Mouse (Mus musculus) forebrain, embryonic 12.5 days (tissue): ENCODE data around the gene Ccdc38. TPM values are rescaled to one million over a fixed set of nuclear protein-coding genes. Genes with fewer than 3 reads are reported as not detected.

Source experiments
- ATAC-seq: fragments of 200-750 bp; cut with Nextera tagmentation; 2 replicates; pipeline ENCODE4 v1.8.0; 2017; ENCODE audit warnings: moderate TSS enrichment; ENCODE audit not compliant: low FRiP score
- H3K27ac ChIP-seq: fragments of 300-500 bp; sonication (generic); 2 replicates; pipeline ENCODE4 v1.5.1; 2016; ENCODE audit warnings: mild to moderate bottlenecking
- H3K27me3 ChIP-seq: fragments of 300-500 bp; sonication (generic); 2 replicates; pipeline ENCODE4 v1.6.1; 2016; ENCODE audit warnings: mild to moderate bottlenecking
- H3K36me3 ChIP-seq: fragments of 300-500 bp; sonication (generic); replicated peaks from 2 replicates; pipeline ENCODE4 v1.6.1; 2016; ENCODE audit warnings: mild to moderate bottlenecking
- H3K4me1 ChIP-seq: fragments of 300-500 bp; sonication (generic); 2 replicates; pipeline ENCODE4 v1.6.1; 2016
- H3K4me2 ChIP-seq: fragments of 300-500 bp; sonication (generic); 2 replicates; pipeline ENCODE4 v1.6.1; 2016; ENCODE audit warnings: mild to moderate bottlenecking, moderate library complexity
- H3K4me3 ChIP-seq: fragments of 300-500 bp; sonication (generic); replicated peaks from 2 replicates; pipeline ENCODE4 v1.5.1; 2016; ENCODE audit warnings: mild to moderate bottlenecking
- H3K9ac ChIP-seq: fragments of 300-500 bp; sonication (generic); 2 replicates; pipeline ENCODE4 v1.6.1; 2016; ENCODE audit warnings: mild to moderate bottlenecking
- H3K9me3 ChIP-seq: fragments of 300-500 bp; sonication (generic); 2 replicates; pipeline ENCODE4 v1.6.1; 2016
- whole genome bisulfite sequencing: fragments of 180-500 bp; shearing (Covaris S2); methylation state at CpG from one replicate; pipeline ENCODE4 v1.1.7; 2016; 5-methylcytosine and 5-hydroxymethylcytosine counted together
- polyA plus RNA-seq: library from polyadenylated mRNA; unstranded; fragments of >200 nt; fragmentation: Nextera tagmentation; extraction: Ambion mirVana; gene quantifications from 2 replicates; pipeline ENCODE4 v1.2.1, GENCODE M21; 2016

Ccdc38 gene
- polyA plus RNA-seq, 1 experiment from 2014 or later, result 0.72 TPM

DNA sequence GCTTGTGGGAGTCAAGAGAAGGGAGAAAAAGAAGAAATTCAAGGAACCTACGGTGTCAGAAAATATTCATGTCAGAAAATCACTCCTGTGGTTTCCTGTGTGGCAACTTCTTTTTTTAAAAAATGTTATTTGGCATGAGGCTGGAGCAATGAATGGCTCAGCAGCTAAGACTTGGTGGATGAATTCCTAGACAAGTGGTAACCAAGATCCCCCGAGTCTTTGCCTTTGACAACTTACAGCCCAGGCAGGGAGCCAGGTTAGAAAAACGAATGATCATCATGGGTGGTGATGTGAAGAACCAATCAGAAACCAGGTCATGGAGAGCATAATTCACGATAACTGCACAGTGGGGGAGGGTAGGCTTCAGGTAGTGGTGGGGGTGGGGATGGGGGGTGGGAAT is 19.4 kb upstream of the Ccdc38 start:
- 77% methylated on average over 4 of the region's 4 CpGs for WGBS
- H3K27me3 ChIP-seq, result no peaks in the 10 kb centered on the region
- H3K4me1 ChIP-seq, result no peaks in the 10 kb centered on the region
- ATAC-seq, result no peak
- H3K4me2 ChIP-seq, result no peak overlapping the region
- H3K9ac ChIP-seq, result no peak overlapping the region
- H3K9me3 ChIP-seq, result no peaks in the 10 kb centered on the region
- H3K27ac ChIP-seq, result no peak overlapping the region
- no peak overlapping the region for H3K4me3 ChIP-seq
- no peaks in the 10 kb centered on the region for H3K36me3 ChIP-seq

DNA sequence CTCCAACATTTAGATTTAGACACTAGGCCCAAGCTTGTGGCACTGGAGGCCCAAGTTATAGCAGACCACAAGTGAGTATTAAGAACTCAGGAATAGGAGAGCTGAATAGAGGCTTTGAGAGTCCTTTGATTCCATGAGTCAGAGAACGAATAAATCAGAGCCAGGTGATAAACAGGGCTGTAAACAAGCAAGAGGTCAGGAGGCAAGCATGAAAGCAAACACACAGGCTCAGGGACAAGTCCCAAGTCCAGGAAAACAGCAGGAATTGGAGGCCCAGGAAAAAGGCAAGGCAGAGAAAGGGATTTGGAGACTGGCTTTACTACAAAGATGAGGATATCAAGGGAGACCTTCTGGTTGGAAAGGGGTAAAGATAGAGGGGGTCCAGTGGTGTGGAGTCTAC is 15.1 kb upstream of the Ccdc38 start:
- H3K36me3 ChIP-seq, result no peaks in the 10 kb centered on the region
- 83% methylated on average over 1 of the region's 1 CpGs for WGBS
- no peaks in the 10 kb centered on the region for H3K4me1 ChIP-seq
- H3K9me3 ChIP-seq, result no peaks in the 10 kb centered on the region
- no peak overlapping the region for H3K4me2 ChIP-seq
- no peak overlapping the region for H3K9ac ChIP-seq
- no peaks in the 10 kb centered on the region for H3K27me3 ChIP-seq
- ATAC-seq, result no peak
- H3K4me3 ChIP-seq, result no peak overlapping the region
- no peak overlapping the region for H3K27ac ChIP-seq

DNA sequence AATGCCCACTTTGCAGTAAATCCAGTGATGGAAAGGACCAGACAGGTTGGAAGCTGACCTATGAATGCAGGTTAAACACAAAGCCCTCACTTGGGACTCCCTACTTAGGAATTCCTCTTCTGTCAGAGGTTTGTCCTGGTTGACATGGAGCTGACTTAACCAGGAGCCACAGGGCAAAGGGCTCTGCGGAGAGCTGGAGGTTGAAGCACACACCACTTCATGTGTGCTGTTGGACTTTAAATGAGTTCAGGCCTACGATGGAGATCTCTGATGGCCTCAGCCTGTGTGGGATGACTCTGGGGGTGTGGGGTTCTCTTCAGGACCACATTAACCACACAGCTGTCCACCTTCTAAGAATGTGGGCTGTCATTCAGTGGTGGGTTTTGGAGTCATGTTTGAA is 2.1 kb upstream of the Ccdc38 start:
- no peak overlapping the region for H3K4me2 ChIP-seq
- H3K4me1 ChIP-seq, result peaks cover 15% of the 10 kb centered on the region
- H3K27me3 ChIP-seq, result peaks cover 30% of the 10 kb centered on the region
- no peaks in the 10 kb centered on the region for H3K9me3 ChIP-seq
- H3K36me3 ChIP-seq, result no peaks in the 10 kb centered on the region
- no peak overlapping the region for H3K27ac ChIP-seq
- no peak overlapping the region for H3K4me3 ChIP-seq
- WGBS, result 95% methylated on average over 2 of the region's 2 CpGs
- H3K9ac ChIP-seq, result no peak overlapping the region
- no peak for ATAC-seq

DNA sequence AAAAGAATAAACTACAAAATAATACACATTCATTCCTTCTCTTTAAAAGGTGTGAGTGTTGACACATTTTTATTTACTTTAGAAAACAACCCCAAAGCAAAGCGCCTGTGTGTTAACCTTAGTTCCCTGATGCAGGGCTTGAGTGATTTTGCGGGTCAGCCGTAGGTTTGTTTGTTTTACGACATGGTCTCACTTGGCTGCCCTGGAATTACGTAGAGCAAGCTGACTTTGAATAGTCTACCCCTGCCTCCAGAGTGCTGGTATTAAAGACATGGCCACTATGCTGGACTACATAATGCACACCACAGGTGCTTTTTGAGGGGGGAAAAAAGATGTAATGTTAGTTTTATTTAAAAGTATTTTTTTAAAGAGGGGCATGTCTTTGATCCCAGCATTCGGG is 1.6 kb upstream of the Ccdc38 start:
- Histone ChIP-seq H3K4me3 (no peak overlapping the region), H3K9me3 (no peaks in the 10 kb centered on the region), H3K4me1 (peaks cover 15% of the 10 kb centered on the region), H3K9ac (no peak overlapping the region), H3K27ac (no peak overlapping the region), H3K36me3 (no peaks in the 10 kb centered on the region), H3K27me3 (peaks cover 30% of the 10 kb centered on the region), H3K4me2 (no peak overlapping the region)
- no peak for ATAC-seq
- WGBS, result 77% methylated on average over 6 of the region's 6 CpGs

DNA sequence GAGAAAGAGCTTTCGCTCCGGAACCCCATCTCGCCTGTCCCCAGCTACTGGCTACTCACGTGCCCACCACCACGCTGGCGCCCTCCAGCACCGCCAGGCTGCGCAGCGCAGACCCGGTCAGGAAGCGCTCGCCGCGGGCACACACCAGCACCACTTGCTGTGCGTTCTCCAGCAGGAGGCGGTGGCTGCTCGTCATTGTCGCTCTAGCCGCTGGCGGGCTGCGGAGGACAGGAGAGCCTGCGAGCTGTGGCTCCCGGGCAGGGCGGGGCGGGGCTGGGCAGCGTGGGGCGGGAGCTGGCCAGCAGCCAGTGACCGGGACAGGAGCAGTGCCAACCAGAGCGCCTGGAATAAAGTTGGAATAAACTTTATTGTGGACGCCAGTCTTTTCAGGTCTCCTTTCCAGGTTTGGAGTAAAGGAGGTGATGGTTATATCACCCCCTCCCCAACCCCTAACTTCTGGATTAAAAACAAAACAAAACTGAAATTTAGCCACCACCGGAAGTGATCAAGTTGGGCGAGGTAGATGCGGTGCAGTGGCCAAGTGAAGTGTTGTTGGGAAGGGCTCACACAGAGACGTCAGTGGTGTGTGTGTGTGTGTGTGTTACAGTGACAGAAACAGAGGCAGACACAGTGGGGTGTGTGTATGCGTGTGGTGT is 529 bp upstream of the Ccdc38 start, which contains the start of gene Amdhd1:
Gene Amdhd1 (minus strand): TSS at position 259 of the 656 bp plus-strand sequence.
- Histone ChIP-seq H3K27me3 (peaks cover 23% of the 10 kb centered on the region), H3K4me2 (peak within 1 kb of the TSS; percentile 77), H3K36me3 (no peaks in the 10 kb centered on the region), H3K27ac (no peak within 1 kb of the TSS), H3K4me3 (peak within 1 kb of the TSS; percentile 40), H3K9me3 (no peaks in the 10 kb centered on the region), H3K4me1 (peaks cover 15% of the 10 kb centered on the region), H3K9ac (peak within 1 kb of the TSS; percentile 50)
- WGBS, result 5% methylated on average over 34 of the region's 35 CpGs
- ATAC-seq, result peak; percentile 93

DNA sequence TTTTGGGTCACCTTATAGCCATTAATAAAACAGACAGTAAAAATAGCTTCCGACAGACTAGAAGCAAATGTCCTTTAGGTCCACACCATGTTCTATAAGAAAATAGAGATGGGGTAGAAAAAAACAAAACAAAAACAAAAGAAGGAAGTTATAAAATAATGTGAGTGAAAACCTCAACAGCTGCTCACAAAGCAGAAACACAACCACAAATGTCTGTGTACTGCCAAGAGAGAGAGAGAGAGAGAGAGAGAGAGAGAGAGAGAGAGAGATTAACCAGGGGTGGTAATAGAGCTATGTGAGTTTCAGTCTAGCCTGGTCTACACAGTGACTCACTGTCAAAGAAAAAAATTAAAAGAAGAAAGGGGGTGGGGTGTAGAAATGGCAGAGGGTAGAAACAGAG is 1.2 kb downstream of the Ccdc38 start:
- Histone ChIP-seq H3K4me1 (peaks cover 15% of the 10 kb centered on the region), H3K36me3 (no peaks in the 10 kb centered on the region), H3K27me3 (peaks cover 11% of the 10 kb centered on the region), H3K9me3 (no peaks in the 10 kb centered on the region), H3K9ac (no peak overlapping the region), H3K27ac (no peak overlapping the region), H3K4me2 (no peak overlapping the region), H3K4me3 (no peak overlapping the region)
- WGBS, result 83% methylated on average over 1 of the region's 1 CpGs
- no peak for ATAC-seq

DNA sequence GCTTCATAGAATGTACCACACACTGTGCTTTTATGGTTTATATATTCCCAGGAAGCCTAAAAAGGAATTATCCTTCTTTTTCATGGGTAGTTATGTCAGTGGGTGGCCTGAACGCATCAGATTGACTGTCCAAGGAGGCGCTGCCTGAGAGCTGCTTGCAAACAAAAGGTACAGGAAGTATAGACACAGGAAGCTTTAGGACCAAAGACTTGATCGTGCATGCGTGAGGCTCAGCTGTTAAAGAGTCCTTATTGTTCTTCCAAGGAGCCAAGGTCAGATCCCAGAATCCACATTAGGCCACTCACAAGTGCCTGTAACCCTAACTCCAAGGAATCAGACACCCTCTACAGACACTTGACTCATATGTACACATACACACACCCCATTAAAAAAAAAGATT is 1.9 kb downstream of the Ccdc38 start:
- H3K27me3 ChIP-seq, result peaks cover 10% of the 10 kb centered on the region; the same call in 1 of the 2 replicates
- no peak overlapping the region for H3K27ac ChIP-seq
- peaks cover 15% of the 10 kb centered on the region for H3K4me1 ChIP-seq
- no peak overlapping the region for H3K4me2 ChIP-seq
- H3K36me3 ChIP-seq, result no peaks in the 10 kb centered on the region
- no peak for ATAC-seq
- no peak overlapping the region for H3K4me3 ChIP-seq
- no peaks in the 10 kb centered on the region for H3K9me3 ChIP-seq
- WGBS, result 33% methylated on average over 4 of the region's 4 CpGs
- no peak overlapping the region for H3K9ac ChIP-seq

DNA sequence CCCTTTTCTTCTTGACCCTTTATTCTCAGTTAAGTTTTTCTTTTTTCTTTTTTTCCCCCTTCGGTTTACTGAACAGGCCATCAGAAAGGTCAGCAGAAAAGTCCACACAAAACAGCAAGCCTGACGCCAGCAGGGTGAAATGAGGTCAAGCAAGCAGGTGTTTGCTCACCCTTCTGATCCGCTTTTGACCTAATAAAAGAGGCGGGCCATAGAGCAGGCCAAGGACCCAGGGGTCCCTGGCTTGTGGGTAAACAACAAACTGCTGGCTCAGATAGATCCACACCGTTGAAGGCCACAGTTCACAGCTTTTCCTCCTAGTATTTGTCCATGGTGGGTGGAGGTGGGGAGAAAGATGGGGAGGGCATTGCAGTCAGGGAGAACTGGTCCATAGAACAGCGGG is 2.7 kb downstream of the Ccdc38 start:
- Histone ChIP-seq H3K36me3 (no peaks in the 10 kb centered on the region), H3K4me1 (peaks cover 15% of the 10 kb centered on the region), H3K27ac (no peak overlapping the region), H3K4me3 (no peak overlapping the region), H3K27me3 (0 out of 2 replicates have a peak, but pooled peaks cover 7% of the 10 kb centered on the region), H3K9me3 (no peaks in the 10 kb centered on the region), H3K9ac (no peak overlapping the region), H3K4me2 (no peak overlapping the region)
- WGBS, result 53% methylated on average over 6 of the region's 6 CpGs
- ATAC-seq, result no peak

DNA sequence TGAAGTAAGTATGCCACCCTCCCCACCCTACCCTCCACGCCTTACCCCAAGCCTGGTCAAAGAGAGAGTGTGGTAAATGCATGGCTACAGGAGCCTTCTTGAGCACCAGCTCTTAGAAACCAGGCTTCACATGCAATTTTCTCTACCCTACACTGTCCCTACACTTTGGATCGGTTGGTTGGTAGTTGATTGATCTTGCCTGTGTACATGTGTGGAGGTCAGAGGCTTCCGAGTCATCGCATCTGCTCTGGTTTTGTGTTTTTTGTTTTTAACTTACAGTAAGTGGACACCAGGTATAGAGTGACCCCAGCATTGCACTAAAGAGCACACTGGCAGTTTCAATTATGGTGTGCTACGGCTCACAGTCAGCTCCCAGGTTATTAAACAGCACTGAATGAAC is 3.7 kb downstream of the Ccdc38 start:
- no peak overlapping the region for H3K4me2 ChIP-seq
- peaks cover 15% of the 10 kb centered on the region for H3K4me1 ChIP-seq
- H3K36me3 ChIP-seq, result no peaks in the 10 kb centered on the region
- H3K9ac ChIP-seq, result no peak overlapping the region
- H3K4me3 ChIP-seq, result no peak overlapping the region
- H3K27ac ChIP-seq, result no peak overlapping the region
- no peaks in the 10 kb centered on the region for H3K9me3 ChIP-seq
- 89% methylated on average over 5 of the region's 5 CpGs for WGBS
- ATAC-seq, result no peak
- 0 out of 2 replicates have a peak, but pooled peaks cover 4% of the 10 kb centered on the region for H3K27me3 ChIP-seq

DNA sequence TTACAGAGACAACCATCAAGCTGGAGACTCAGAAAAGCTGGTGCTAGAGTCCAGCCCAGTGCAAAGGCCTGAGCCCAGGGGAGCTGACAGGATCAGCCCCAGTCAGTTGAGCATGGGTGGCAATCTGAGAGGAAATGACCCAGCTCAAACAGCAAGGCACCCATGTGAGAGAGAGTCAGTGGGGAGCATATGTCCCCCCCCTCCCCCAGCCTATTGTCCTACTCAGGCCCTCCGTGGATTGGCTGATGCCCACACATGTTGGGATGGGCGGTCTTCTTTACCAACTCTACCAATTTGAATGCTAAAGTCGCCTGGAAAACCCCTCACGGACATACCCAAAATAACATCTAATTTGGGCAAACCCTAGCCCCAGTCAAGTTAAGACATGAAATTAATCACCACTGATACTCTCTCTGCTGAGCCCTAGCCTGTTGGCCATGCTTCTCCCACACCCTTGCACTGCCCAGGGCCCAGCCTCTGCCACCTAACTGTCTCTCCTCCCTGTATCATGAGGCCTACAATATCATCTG is 7.4 kb downstream of the Ccdc38 start:
- Histone ChIP-seq H3K9ac (no peak overlapping the region), H3K9me3 (no peaks in the 10 kb centered on the region), H3K4me2 (no peak overlapping the region), H3K27me3 (no peaks in the 10 kb centered on the region), H3K27ac (no peak overlapping the region), H3K4me1 (no peaks in the 10 kb centered on the region), H3K36me3 (no peaks in the 10 kb centered on the region), H3K4me3 (no peak overlapping the region)
- 93% methylated on average over 4 of the region's 4 CpGs for WGBS
- no peak for ATAC-seq

DNA sequence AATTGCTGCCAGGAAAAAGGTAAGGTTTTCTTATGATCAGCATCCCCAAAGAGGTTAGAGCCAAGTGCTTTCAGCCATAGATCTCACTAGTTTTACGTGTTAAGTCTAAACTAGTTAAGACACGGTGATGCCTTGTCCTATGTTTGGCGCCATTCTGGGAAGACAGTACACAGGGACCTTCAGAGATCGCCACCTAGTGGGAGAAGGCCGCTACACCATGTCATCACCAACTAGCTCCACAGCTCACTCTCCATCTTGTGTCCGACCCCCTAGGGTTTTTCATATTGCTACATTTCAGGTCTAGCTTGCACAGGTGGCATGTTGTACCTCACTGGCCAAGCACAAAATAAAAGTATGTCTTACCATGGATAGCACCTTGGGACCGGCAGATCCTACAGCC is 8.6 kb downstream of the Ccdc38 start:
- no peak overlapping the region for H3K27ac ChIP-seq
- H3K4me2 ChIP-seq, result no peak overlapping the region
- no peak overlapping the region for H3K4me3 ChIP-seq
- no peaks in the 10 kb centered on the region for H3K36me3 ChIP-seq
- no peaks in the 10 kb centered on the region for H3K27me3 ChIP-seq
- H3K9ac ChIP-seq, result no peak overlapping the region
- 16% methylated on average over 7 of the region's 7 CpGs for WGBS
- peak; percentile 63; the same call in 1 of the 2 replicates for ATAC-seq
- H3K9me3 ChIP-seq, result no peaks in the 10 kb centered on the region
- no peaks in the 10 kb centered on the region for H3K4me1 ChIP-seq

DNA sequence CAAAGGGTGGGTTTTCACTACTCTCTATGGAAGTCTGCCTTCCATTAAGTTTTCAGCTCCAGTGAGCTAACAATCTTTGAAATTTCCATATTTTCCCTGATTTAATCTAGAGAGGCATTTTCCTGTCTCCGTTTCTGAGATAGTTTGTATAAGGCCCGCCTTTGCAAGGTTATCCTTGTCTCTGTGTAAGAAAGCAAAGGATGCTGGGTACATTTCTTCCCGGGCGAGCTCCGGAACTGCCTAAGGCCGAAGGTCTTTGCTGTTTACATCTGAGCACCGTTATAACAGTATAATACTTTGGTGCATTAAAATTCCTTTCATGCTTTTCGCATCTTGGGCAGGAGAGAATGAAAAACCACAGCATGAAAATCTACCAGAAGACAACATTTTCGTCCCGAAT is 9.4 kb downstream of the Ccdc38 start:
- H3K9me3 ChIP-seq, result no peaks in the 10 kb centered on the region
- ATAC-seq, result no peak
- H3K36me3 ChIP-seq, result no peaks in the 10 kb centered on the region
- no peaks in the 10 kb centered on the region for H3K27me3 ChIP-seq
- no peaks in the 10 kb centered on the region for H3K4me1 ChIP-seq
- H3K4me3 ChIP-seq, result no peak overlapping the region
- 86% methylated on average over 10 of the region's 10 CpGs for WGBS
- no peak overlapping the region for H3K9ac ChIP-seq
- no peak overlapping the region for H3K27ac ChIP-seq
- H3K4me2 ChIP-seq, result no peak overlapping the region

DNA sequence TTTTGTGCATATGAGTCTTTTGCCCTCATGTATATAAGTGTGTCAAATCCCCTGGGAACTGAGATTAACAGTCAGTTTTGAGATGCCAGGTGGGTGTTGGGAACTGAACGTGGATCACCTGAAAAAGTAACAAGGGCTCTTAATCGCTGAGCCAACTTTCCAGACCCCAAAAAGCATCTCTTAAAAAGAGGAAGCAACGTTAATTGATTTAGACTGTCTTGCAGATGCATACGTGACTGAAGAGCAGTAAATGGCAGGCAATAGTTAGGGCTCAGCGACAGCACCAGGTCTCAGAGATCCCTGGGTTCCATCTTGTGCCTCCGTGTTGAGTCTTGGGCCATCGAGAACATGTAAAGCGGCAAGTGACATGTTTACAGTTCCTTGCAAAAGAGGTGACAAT is 12.2 kb downstream of the Ccdc38 start:
- H3K4me1 ChIP-seq, result no peaks in the 10 kb centered on the region
- no peak overlapping the region for H3K4me3 ChIP-seq
- no peak overlapping the region for H3K9ac ChIP-seq
- H3K9me3 ChIP-seq, result no peaks in the 10 kb centered on the region
- 86% methylated on average over 8 of the region's 8 CpGs for WGBS
- no peak overlapping the region for H3K27ac ChIP-seq
- ATAC-seq, result no peak
- H3K27me3 ChIP-seq, result no peaks in the 10 kb centered on the region
- no peak overlapping the region for H3K4me2 ChIP-seq
- H3K36me3 ChIP-seq, result no peaks in the 10 kb centered on the region
